Mouse (Mus musculus) cortical plate, adult 2 months (tissue): ENCODE measurements around the gene Astn2.

Experiments used
- CTCF ChIP-seq: fragments of 200-500 bp; IDR thresholded peaks from 2 replicates; pipeline ENCODE4 v1.5.1; 2011; ENCODE audit warnings: mild to moderate bottlenecking, control low read depth, low read length; ENCODE audit not compliant: insufficient read depth; ENCODE audit errors: extremely low read depth
- POLR2A ChIP-seq: fragments of 200-500 bp; IDR thresholded peaks from 2 replicates; pipeline ENCODE4 v1.6.1; 2011; ENCODE audit warnings: mild to moderate bottlenecking, low read length, control low read depth; ENCODE audit not compliant: insufficient read depth; ENCODE audit errors: extremely low read depth

GRCm38 (mm10) chr4:65885921-65886320, 518.5 kb downstream of the Astn2 start:
- TF ChIP-seq CTCF (no peak), POLR2A (no peak)
